Mouse (Mus musculus): Measurements from ENCODE around the gene 1700025C18Rik.

DNA sequence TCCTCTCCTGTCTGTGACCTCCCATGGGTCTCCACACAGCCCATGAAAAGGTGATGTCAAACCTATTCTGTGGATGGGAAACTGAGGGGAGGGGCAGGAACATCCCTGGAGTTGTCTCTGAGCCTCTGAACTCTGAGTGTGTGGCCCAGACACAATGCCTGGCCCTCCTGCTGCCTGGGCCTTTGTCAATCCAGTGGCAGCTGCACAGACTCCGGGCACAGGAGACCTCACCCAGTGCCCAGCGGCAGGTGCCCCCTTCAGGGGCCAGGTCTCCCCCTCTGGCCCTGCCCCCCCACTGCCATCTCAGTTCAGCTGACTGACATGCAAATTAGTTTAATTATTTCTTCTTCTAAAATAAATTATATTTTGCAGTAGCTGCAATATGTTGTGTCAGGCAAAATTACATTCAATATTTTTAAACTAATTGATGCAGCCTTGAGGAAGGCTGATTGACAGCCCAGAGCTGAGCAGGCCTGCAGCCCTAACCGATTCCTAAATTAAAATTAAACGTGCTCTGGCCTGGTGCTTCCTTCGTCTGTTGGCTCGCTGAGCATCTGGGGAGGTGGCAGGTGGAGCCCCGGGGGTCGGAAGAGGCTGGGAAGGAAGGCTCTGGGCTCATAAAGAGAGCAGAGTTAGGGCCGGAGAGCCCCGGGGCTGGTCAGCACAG lies 36.5 kb upstream of the 1700025C18Rik start:
- TF ChIP-seq POLR2A (IDR thresholded peaks at IDR 0.05; ENCODE audit: insufficient read length, low read depth) (no peak), USF1 (IDR thresholded peaks at IDR 0.05; ENCODE audit: low read depth) (no peak), MYOD1 (IDR thresholded peaks at IDR 0.05; ENCODE audit: control insufficient read depth in 1 of 3, insufficient read length in 2 of 3, low read depth in 2 of 3) (no peak), E2F4 (IDR thresholded peaks at IDR 0.05; ENCODE audit: insufficient read depth) (no peak), TCF12 (IDR thresholded peaks at IDR 0.05; ENCODE audit: insufficient read depth, poor library complexity, severe bottlenecking) (no peak), MAX (IDR thresholded peaks at IDR 0.05; ENCODE audit: low read depth) (no peak), POLR2AphosphoS2 (IDR thresholded peaks at IDR 0.05; ENCODE audit: insufficient read length, low read depth) (no peak), MYOG (IDR thresholded peaks at IDR 0.05; ENCODE audit: control insufficient read depth in 1 of 3, insufficient read depth in 1 of 3, insufficient read length in 2 of 3, low read depth in 2 of 3) (no peak), CEBPB (IDR thresholded peaks at IDR 0.05; ENCODE audit: insufficient read depth, poor library complexity, severe bottlenecking) (no peak)
